Mouse (Mus musculus): ENCODE measurements around the gene Smpdl3a.
A peak's percentile ranks its signal among the peaks of the same experiment; 100 is the strongest.

Gene Smpdl3a

GRCm38 (mm10) chr10:57822473-57822872, 28.3 kb downstream of the Smpdl3a start:
- DNase-seq: no peak

GRCm38 (mm10) chr10:57828649-57829048, 34.5 kb downstream of the Smpdl3a start:
- no peak for DNase-seq

GRCm38 (mm10) chr10:57829621-57830020, 35.5 kb downstream of the Smpdl3a start:
- no peak for DNase-seq

- DNase-seq: no peak
These were observed 41.0 kb downstream of the Smpdl3a start for GRCm38 (mm10) chr10:57835094-57835493.

GRCm38 (mm10) chr10:57835982-57836381, 41.8 kb downstream of the Smpdl3a start:
- DNase-seq: no peak

GRCm38 (mm10) chr10:57841638-57842509, 47.7 kb downstream of the Smpdl3a start:
- peak; percentile 13 to 21 for DNase-seq

GRCm38 (mm10) chr10:57847916-57848682, 54.0 kb downstream of the Smpdl3a start:
- DNase-seq: no peak
